Mouse (Mus musculus): ENCODE measurements around the gene Arhgap15. TPM values are rescaled to one million over a fixed set of nuclear protein-coding genes. Genes with fewer than 3 reads are reported as not detected.

The Arhgap15 gene
- total RNA-seq, 2 experiments from 2014 or later, result 2.2 to 2.7 TPM

- DNase-seq (ENCODE audit: low spot score in 2 of 2), result no peak
Measured at GRCm38 (mm10) chr2:43782157-43782556, 33.5 kb downstream of the Arhgap15 start.

GRCm38 (mm10) chr2:43783759-43784735, 35.4 kb downstream of the Arhgap15 start:
- DNase-seq (ENCODE audit: low spot score in 2 of 2), result no peak

- no peak for DNase-seq (ENCODE audit: low spot score in 2 of 2)
Measured at GRCm38 (mm10) chr2:43786101-43786500, 37.5 kb downstream of the Arhgap15 start.

- peak in 1 of 2 experiments; percentile 10 for DNase-seq (ENCODE audit: low spot score in 2 of 2)
Measured at GRCm38 (mm10) chr2:43787141-43787540, 38.5 kb downstream of the Arhgap15 start.

- DNase-seq (ENCODE audit: low spot score in 2 of 2), result no peak
Measured at GRCm38 (mm10) chr2:43788484-43788883, 39.9 kb downstream of the Arhgap15 start.

GRCm38 (mm10) chr2:43790049-43790693, 41.5 kb downstream of the Arhgap15 start:
- no peak for DNase-seq (ENCODE audit: low spot score in 2 of 2)

- no peak for DNase-seq (ENCODE audit: low spot score in 2 of 2)
Measured at GRCm38 (mm10) chr2:43791575-43791974, 43.0 kb downstream of the Arhgap15 start.

GRCm38 (mm10) chr2:43793105-43793504, 44.5 kb downstream of the Arhgap15 start:
- no peak for DNase-seq (ENCODE audit: low spot score in 2 of 2)

GRCm38 (mm10) chr2:43794700-43795099, 46.1 kb downstream of the Arhgap15 start:
- DNase-seq (ENCODE audit: low spot score in 2 of 2), result no peak

GRCm38 (mm10) chr2:43796448-43796847, 47.8 kb downstream of the Arhgap15 start:
- no peak for DNase-seq (ENCODE audit: low spot score in 2 of 2)

GRCm38 (mm10) chr2:43805960-43806744, 57.5 kb downstream of the Arhgap15 start:
- DNase-seq (ENCODE audit: low spot score in 2 of 2), result peak in 1 of 2 experiments; percentile 26

- no peak for DNase-seq (ENCODE audit: low spot score in 2 of 2)
Measured at GRCm38 (mm10) chr2:43815896-43816787, 67.5 kb downstream of the Arhgap15 start.

- DNase-seq (ENCODE audit: low spot score in 2 of 2), result no peak
Measured at GRCm38 (mm10) chr2:43816788-43817581, 68.4 kb downstream of the Arhgap15 start.

- no peak for DNase-seq (ENCODE audit: low spot score in 2 of 2)
Measured at GRCm38 (mm10) chr2:43835931-43836330, 87.3 kb downstream of the Arhgap15 start.

- peak in 1 of 2 experiments; percentile 25 for DNase-seq (ENCODE audit: low spot score in 2 of 2)
Measured at GRCm38 (mm10) chr2:43841644-43842043, 93.0 kb downstream of the Arhgap15 start.

GRCm38 (mm10) chr2:43851195-43851594, 102.6 kb downstream of the Arhgap15 start:
- DNase-seq (ENCODE audit: low spot score in 2 of 2), result no peak

GRCm38 (mm10) chr2:43862709-43863108, 114.1 kb downstream of the Arhgap15 start:
- DNase-seq (ENCODE audit: low spot score in 2 of 2), result no peak

- peak; percentile 64 to 75 for DNase-seq (ENCODE audit: low spot score in 2 of 2)
Measured at GRCm38 (mm10) chr2:43902403-43902973, 153.9 kb downstream of the Arhgap15 start.

- no peak for DNase-seq (ENCODE audit: low spot score in 2 of 2)
Measured at GRCm38 (mm10) chr2:43907496-43907895, 158.9 kb downstream of the Arhgap15 start.
